Mouse (Mus musculus): Measurements from ENCODE around the gene Zmat1. TPM values are rescaled to one million over a fixed set of nuclear protein-coding genes. Genes with fewer than 3 reads are reported as not detected.
"Not testable (repeated sequence)": the region's sequence is repeated elsewhere in the genome, so short reads cannot be mapped to it uniquely, and the experiment has no call there.

Zmat1 gene
- 4.8 and 6.6 TPM in 2 replicates for polyA plus RNA-seq (2011; ENCODE audit: insufficient read length, low read depth, missing spikeins)

DNA sequence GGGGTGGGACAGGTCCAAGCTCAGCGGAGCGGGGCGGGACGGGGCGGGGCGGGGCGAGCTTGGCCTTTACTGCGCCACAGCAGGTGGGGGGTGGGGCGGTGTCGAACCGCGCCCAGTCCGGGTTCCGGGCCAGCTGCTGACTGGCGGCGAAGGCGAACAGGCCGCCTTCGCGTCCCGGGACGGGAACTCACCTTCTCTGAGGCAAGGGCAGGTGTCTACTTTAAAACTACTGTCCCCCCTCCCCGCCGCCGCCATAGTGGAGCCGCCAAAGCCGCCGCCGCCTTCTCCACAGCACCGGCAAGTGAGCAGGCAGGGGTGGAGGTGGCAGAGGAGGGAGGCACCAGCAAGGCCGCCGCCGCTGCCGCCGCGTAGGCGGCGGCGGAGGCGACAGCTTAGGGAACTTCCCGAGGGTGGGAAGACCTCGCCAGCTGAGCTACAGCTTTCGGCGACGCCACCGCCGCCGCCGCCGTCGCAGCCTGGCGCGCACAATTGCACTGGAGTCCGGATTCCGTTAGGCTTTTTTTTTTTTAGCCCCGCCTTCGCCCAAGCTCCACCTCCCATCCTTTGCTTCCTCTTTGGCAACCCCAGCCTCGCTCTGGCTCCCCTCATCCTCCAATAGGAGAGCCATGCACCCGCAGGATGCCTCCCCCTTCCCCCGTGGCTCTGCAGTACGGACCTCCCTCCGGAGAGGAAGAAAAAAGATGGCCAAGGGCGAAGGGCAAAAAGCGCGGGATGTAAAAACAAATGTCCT lies at the start of gene Zmat1:
Gene Zmat1, minus strand, starts transcription at position 490 of the 751 bp plus-strand sequence.
- peak within 1 kb of the TSS; percentile 78 for H3K27ac ChIP-seq (ENCODE audit: insufficient read depth, low read length)
- H3K4me3 ChIP-seq (ENCODE audit: insufficient read depth, low read length) = peak within 1 kb of the TSS; percentile 67
- no peak for TF ChIP-seq CTCF (IDR thresholded peaks at IDR 0.05; ENCODE audit: borderline replicate concordance, insufficient read depth, low read length)
- peak; percentile 51 for TF ChIP-seq POLR2A (IDR thresholded peaks at IDR 0.05; ENCODE audit: low read depth, low read length)
- H3K4me1 ChIP-seq (ENCODE audit: control insufficient read depth, insufficient read depth, low read length) = no peaks in the 10 kb centered on the region

DNA sequence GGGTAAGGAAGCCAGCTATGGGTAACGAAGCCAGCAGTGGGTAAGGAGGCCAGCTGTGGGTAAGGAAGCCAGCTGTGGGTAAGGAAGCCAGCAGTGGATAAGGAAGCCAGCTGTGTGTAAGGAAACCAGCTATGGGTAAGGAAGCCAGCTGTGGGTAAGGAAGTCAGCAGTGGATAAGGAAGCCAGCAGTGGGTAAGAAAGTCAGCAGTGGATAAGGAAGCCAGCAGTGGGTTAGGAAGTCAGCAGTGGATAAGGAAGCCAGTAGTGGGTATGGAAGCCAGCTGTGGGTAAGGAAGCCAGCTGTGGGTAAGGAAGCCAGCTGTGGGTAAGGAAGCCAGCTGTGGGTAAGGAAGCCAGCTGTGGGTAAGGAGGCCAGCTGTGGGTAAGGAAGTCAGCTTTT lies 44.9 kb upstream of the Zmat1 start:
- not testable (repeated sequence) for H3K4me3 ChIP-seq (ENCODE audit: insufficient read depth, low read length); H3K4me1 ChIP-seq (ENCODE audit: control insufficient read depth, insufficient read depth, low read length); H3K27ac ChIP-seq (ENCODE audit: insufficient read depth, low read length)

DNA sequence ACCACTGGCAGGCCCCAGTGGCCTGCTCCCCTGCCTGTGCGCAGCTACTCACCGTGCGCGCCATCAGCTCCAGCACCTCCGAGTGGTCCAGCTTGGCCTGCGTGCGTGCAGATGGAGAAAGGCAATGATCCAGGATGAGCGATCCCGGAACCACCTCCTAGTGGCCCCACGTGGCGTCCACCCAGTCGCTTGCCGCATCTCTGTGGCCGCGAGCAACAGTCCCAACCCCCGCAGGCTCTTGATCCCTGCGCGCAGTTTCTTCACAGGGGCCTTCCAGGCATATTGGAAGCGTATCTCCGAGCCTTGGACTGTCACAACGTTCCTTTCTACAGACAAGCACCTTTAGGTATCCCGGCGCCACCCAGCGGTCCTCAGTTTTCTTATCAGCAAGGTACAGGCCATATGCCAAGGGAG lies 27.0 kb upstream of the Zmat1 start:
- Histone ChIP-seq H3K4me1 (ENCODE audit: control insufficient read depth, insufficient read depth, low read length) (no peaks in the 10 kb centered on the region), H3K27ac (ENCODE audit: insufficient read depth, low read length) (no peak overlapping the region), H3K4me3 (ENCODE audit: insufficient read depth, low read length) (no peak overlapping the region)
- no peak for TF ChIP-seq CTCF (IDR thresholded peaks at IDR 0.05; ENCODE audit: borderline replicate concordance, insufficient read depth, low read length)
- no peak for TF ChIP-seq POLR2A (IDR thresholded peaks at IDR 0.05; ENCODE audit: low read depth, low read length)

DNA sequence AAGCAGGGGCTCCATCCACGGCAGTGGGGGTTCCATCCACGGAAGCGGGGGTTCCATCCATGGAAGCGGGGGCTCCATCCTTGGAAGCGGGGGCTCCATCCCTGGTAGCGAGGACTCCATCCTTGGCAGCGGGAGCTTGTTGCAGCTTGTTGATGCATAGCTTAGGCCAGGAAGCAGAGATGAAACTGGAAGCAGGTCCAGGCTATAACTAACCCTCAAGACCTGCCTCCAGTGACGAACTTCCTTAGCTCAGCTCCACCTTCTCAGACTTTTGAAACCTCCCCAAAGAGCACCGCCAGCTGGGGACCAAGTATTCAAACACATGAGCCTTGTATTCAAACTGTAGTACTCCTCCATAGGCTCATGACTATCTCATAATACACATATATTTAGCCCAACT lies 16.1 kb upstream of the Zmat1 start:
- no peaks in the 10 kb centered on the region for H3K4me1 ChIP-seq (ENCODE audit: control insufficient read depth, insufficient read depth, low read length)
- no peak overlapping the region for H3K27ac ChIP-seq (ENCODE audit: insufficient read depth, low read length)
- H3K4me3 ChIP-seq (ENCODE audit: insufficient read depth, low read length) = no peak overlapping the region
- no peak for TF ChIP-seq CTCF (IDR thresholded peaks at IDR 0.05; ENCODE audit: borderline replicate concordance, insufficient read depth, low read length)

DNA sequence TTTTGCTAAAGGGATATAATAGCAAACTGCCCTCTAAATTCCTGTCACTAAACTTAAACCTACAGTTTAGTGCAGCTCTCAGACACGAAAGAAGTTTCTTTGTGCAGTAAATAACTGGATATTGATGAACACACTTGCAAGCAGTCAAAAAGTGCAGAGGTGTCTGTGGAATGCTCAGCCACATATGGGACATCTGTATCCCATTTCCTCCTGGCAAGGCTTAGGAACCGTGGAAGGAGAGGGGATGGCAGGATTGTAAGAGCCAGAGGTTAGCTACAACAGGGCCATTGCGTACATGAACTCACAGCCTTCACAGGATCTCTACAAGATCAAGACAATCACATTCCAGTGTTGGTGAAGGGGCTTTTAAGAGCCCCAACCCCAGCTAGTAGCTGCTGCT lies 2.4 kb upstream of the Zmat1 start:
- Histone ChIP-seq H3K4me1 (ENCODE audit: control insufficient read depth, insufficient read depth, low read length) (no peaks in the 10 kb centered on the region), H3K27ac (ENCODE audit: insufficient read depth, low read length) (peak overlapping the region; percentile 61), H3K4me3 (ENCODE audit: insufficient read depth, low read length) (no peak overlapping the region)
- TF ChIP-seq POLR2A (IDR thresholded peaks at IDR 0.05; ENCODE audit: low read depth, low read length) (no peak), CTCF (IDR thresholded peaks at IDR 0.05; ENCODE audit: borderline replicate concordance, insufficient read depth, low read length) (no peak)

DNA sequence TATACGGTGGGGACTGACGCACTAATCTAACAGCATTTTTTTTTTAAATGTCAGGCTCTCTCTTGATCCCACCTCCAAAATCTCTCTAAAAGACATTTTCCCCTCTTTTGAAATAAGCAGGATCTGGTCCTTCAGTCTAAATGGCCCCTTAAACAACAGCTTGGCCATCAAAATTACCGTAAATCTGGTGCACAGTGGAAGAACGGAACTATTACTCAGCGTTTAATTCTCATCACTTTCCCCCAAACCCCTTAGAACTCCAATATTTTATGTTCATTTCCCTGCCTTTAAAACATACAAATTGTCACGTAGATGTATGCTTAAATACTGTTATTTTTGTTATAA lies 434 bp upstream of the Zmat1 start:
- peak overlapping the region; percentile 67; the same call in 1 of the 2 replicates for H3K27ac ChIP-seq (ENCODE audit: insufficient read depth, low read length)
- no peaks in the 10 kb centered on the region for H3K4me1 ChIP-seq (ENCODE audit: control insufficient read depth, insufficient read depth, low read length)
- H3K4me3 ChIP-seq (ENCODE audit: insufficient read depth, low read length) = peak overlapping the region; percentile 8; the same call in 1 of the 2 replicates
- TF ChIP-seq POLR2A (IDR thresholded peaks at IDR 0.05; ENCODE audit: low read depth, low read length) = no peak
- TF ChIP-seq CTCF (IDR thresholded peaks at IDR 0.05; ENCODE audit: borderline replicate concordance, insufficient read depth, low read length) = no peak

DNA sequence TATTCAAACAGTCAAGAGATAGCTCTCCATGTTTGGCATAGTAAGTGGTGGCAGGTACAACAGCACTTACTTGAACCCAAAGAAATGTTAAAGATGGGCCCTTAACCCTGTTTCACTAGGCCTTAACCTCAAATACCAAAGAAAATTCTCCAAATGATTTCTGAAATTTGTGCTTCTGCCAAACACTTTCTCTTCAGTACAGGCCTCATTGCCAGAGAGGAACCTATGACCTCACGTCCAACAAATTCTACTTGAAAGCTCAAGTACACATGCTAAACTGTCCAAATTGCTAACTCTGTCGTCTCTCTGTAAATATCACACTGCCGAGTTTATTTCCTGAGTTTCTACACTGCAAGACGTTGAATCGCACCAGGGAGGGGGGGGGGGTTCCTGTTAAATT lies 988 bp downstream of the Zmat1 start:
- H3K4me1 ChIP-seq (ENCODE audit: control insufficient read depth, insufficient read depth, low read length) = no peaks in the 10 kb centered on the region
- H3K27ac ChIP-seq (ENCODE audit: insufficient read depth, low read length) = no peak overlapping the region; the same call in 1 of the 2 replicates
- H3K4me3 ChIP-seq (ENCODE audit: insufficient read depth, low read length) = peak overlapping the region; percentile 27
- TF ChIP-seq POLR2A (IDR thresholded peaks at IDR 0.05; ENCODE audit: low read depth, low read length) (peak; percentile 21; the same call in 1 of the 2 replicates), CTCF (IDR thresholded peaks at IDR 0.05; ENCODE audit: borderline replicate concordance, insufficient read depth, low read length) (no peak)

DNA sequence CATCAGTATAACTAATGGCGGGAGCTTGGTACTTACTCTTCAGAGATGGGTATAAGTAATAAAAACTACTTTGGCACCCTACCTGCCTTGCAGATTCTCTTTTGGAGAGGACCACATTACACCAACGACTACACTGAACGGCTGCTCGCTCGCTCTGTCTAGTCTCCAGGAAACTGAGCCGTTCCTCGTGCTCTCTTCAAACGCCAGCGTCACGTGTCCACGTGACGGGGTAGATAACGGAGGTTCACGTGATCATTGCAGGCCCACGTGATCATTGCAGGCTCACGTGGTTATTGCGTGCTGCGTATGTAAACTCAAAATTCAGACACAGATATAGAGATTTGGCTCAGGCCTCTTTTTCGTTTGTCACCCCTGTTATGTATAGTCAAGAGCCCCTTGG lies 44.5 kb downstream of the Zmat1 start, which contains the start of gene Nxf2:
Gene Nxf2, minus strand, starts transcription at position 209 of the 400 bp plus-strand sequence.
- Histone ChIP-seq H3K4me1 (ENCODE audit: control insufficient read depth, insufficient read depth, low read length) (no peaks in the 10 kb centered on the region), H3K27ac (ENCODE audit: insufficient read depth, low read length) (no peak within 1 kb of the TSS), H3K4me3 (ENCODE audit: insufficient read depth, low read length) (no peak within 1 kb of the TSS)
- TF ChIP-seq CTCF (IDR thresholded peaks at IDR 0.05; ENCODE audit: borderline replicate concordance, insufficient read depth, low read length) = no peak
- TF ChIP-seq POLR2A (IDR thresholded peaks at IDR 0.05; ENCODE audit: low read depth, low read length) = no peak

DNA sequence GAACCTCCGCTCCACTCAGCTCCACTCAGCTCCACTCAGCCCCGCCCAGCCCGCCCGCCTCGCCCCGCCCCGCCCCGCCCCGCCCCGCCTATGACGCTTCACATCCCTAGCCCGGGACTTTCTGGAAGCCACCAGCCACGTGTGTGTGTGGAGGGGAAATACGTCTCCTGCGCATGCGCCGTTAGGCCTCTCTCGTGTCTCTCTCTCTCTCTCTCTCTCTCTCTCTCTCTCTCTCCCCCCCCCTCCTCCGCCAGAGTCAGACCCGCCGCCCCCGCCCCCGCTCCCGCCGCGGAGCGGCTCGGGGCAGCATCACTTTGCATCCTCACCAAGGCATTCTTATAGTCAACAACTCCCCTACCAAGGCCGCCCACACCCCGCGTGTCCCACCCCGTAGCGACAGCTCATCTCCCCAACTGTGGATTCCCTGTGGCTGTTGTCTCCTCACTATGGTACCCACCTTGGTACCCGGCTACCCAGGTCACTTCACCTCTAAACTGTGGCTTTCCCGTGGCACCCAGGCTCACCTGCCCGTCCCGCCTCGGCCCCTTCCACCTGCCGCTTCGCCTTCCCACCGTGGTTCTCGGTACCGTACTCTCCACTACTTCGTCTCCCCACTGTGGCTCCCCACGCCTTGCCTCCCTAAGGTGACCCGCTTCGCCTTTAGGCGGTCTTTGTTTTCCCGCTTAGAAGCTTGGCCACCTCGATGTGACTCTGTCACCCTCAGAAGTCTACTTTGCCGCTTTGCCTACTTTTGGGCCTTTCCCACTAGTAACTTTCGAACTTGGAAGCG lies 45.5 kb downstream of the Zmat1 start:
- H3K4me1 ChIP-seq (ENCODE audit: control insufficient read depth, insufficient read depth, low read length) = no peaks in the 10 kb centered on the region
- TF ChIP-seq CTCF (IDR thresholded peaks at IDR 0.05; ENCODE audit: borderline replicate concordance, insufficient read depth, low read length) (no peak), POLR2A (IDR thresholded peaks at IDR 0.05; ENCODE audit: low read depth, low read length) (no peak)
- H3K27ac ChIP-seq (ENCODE audit: insufficient read depth, low read length) = no peak overlapping the region
- H3K4me3 ChIP-seq (ENCODE audit: insufficient read depth, low read length) = no peak overlapping the region

DNA sequence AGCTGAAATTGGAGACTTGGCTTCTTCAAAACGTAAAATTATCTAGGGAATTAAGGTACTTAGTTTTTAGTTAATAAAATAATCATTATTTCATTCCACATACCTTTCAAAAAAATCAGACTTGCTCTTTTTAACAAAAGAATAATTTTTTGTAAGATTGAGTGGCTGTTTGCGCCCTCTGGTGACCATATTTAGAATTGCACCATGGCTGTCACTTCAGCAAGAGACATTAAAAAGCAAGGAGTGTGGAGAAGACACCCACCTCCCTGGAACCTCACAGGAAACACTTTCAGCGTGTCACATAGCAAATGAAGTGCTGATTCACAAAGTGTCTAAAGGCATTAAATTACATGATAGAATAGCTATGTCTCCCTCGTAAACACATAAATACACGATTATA lies 78.6 kb downstream of the Zmat1 start:
- no peaks in the 10 kb centered on the region for H3K4me1 ChIP-seq (ENCODE audit: control insufficient read depth, insufficient read depth, low read length)
- TF ChIP-seq CTCF (IDR thresholded peaks at IDR 0.05; ENCODE audit: borderline replicate concordance, insufficient read depth, low read length) = no peak
- no peak for TF ChIP-seq POLR2A (IDR thresholded peaks at IDR 0.05; ENCODE audit: low read depth, low read length)
- H3K27ac ChIP-seq (ENCODE audit: insufficient read depth, low read length) = no peak overlapping the region
- no peak overlapping the region for H3K4me3 ChIP-seq (ENCODE audit: insufficient read depth, low read length)

All from embryonic fibroblast, embryonic 13.5 days (primary cell).